Mouse (Mus musculus) CH12.LX (cell line): ENCODE results near the gene Alyref.

Experiments
- CTCF ChIP-seq, 2 experiments: IDR thresholded peaks in 1 of 2; conservative IDR thresholded peaks in 1 of 2; 2 replicates each; pipeline ENCODE4 v1.5.1; 2011 to 2012; ENCODE audit warnings: low read depth in 2 of 2, low read length in 2 of 2, improper control_type of control experiment in 1 of 2, inconsistent platforms in 1 of 2, mild to moderate bottlenecking in 1 of 2, moderate library complexity in 1 of 2
- EP300 ChIP-seq: IDR thresholded peaks from 2 replicates; pipeline ENCODE4 v1.6.1; 2011; ENCODE audit warnings: low read length, improper control_type of control experiment

- TF ChIP-seq CTCF (conservative IDR thresholded peaks at IDR 0.05 in 1 of 2, IDR thresholded peaks at IDR 0.05 in 1 of 2; ENCODE audit: low read depth in 2 of 2, low read length in 2 of 2) (no peak), EP300 (no peak)
Measured at GRCm38 (mm10) chr11:120580190-120580589, 18.0 kb downstream of the Alyref start.
